Mouse (Mus musculus): Measurements from ENCODE around the gene Txk.

Gene Txk

DNA sequence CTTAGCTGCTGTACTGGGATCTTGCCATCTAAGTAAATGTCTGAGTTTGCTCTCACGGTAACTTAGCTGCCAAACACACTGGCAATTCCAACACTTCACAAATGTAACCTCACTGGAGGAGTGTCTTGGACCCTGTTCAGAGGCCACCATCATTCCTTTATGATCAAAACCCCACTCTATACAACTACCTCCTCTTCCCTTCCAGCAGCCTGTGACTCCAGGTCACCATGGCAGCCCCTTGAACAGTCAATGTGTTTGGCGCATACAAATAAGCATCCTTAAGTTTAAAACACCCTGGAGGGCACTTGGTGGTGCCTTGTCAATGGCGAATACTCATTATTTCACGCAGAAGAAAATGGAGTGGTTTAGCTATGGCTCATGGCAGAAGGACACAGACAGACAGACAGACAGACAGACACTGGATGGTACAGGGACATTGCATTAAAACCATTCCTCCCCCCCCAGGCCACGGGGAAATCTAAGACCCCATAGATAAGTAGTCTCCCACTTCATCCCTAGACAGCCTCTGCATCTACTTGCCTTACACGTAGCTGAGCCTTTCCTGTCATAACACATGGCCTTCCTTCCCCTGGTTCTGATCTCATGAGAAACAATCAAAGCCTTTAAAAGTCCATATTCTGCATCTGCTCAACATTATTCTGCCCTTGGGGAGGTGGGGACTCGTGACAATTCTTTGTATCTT, 1.4 kb downstream of the Txk start:
- DNase-seq (ENCODE audit: extremely low spot score, low read depth, low spot score) = no peak

DNA sequence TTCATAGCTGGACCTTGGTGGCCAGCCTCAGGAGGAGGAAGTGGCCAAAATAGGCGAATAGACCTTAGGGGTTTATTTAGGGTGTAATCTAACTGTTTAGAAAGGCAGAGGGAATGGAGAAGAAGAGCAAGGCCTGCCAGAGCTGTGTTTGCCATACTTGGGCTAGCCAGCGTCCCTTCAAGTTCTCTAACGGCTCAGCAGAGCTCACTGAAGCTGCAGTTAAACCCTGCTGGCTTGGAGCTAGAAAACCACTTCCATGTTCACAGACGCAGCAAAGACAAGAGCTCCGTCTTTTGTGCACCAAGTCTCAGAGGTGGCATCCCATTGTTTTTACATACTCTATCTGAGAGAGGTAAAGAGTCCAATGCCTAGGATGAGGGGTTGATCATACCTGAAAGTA, 2.4 kb downstream of the Txk start:
- no peak for DNase-seq (ENCODE audit: extremely low spot score, low read depth, low spot score)

DNA sequence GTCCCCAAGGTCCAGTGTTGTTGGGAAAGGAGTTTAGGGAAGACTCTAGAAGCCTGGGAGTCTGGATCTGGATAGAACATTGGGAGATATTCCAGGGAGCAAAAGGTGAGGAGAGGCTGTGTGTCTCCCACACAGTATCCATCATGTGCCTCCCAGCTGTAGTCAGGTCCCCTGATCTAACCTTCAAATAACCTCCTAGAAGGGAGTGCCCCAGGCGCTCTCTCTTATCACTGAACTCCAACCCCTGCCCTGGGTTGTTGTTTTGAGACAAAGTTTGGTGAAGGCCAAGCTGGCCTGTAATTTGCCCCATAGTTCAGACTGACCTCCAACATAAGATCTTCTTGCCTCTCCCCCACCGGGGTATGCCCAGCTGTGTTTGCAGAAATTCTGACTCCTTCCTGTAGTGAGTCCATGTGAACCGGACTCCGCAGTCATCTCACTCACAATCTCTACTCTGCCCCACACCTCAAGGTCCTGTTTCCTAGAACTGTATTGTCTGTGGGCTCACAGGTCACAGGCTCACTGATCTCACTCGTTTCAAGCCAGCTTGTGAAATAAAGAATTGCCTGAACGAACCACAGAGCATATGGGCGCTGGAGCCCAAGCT, 3.8 kb downstream of the Txk start:
- no peak for DNase-seq (ENCODE audit: extremely low spot score, low read depth, low spot score)

DNA sequence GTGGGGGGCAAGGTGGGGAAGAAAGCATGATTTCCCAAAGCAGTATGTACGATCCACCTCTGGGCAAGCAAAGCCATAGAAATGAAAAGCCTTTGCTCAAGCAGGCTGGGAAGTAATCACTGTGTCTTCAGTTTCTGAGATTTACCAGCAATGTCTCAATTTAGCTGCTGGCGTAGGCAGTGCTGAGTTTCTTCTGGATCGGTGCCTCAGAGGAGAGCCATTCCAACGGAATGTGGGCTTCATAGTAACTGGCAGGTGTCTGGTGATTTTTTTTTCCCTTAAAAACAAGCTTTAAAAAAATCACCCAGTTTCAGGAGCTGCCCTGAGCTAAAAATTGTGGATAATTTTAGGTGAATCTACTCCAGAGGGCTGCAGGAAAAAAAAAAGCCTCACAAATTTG, 5.2 kb downstream of the Txk start:
- no peak for DNase-seq (ENCODE audit: extremely low spot score, low read depth, low spot score)

DNA sequence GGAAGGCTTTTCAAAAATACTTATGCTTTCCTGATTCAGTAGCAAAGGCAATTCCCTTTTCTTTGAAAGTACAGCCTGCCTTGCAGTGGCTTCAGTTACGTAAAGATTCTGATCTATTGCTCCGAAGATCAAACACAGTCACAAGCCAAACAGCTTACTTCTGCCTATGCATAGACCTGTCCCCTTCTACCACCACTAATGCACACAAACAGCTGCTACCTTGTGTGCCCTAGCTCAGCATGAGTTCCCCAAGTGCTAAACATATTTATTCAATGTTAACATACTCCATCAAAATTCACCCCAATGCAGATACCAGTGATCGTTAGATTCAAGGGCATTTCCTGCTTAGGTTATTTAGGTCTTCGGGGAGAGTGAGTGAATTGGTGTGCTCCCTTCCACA, 6.1 kb downstream of the Txk start:
- no peak for DNase-seq (ENCODE audit: extremely low spot score, low read depth, low spot score)

DNA sequence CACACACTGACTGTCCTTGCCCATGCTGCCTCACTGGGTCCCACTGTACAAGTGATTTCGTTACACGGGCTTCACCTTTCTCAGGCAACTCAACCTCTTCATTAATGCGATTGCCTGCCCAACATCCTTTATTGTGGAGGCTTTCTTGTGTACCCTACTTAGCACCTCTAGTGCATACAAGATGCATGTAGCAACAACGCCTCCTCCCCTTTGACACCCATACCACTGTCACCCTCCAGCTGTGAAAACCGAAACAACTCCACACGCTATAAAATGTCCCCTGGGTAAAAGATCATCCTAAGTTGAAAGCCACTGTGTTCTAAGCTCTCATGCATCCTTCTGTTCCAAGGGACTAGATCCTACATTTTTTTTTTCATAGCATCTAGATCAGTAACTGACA, 9.5 kb downstream of the Txk start:
- no peak for DNase-seq (ENCODE audit: extremely low spot score, low read depth, low spot score)

DNA sequence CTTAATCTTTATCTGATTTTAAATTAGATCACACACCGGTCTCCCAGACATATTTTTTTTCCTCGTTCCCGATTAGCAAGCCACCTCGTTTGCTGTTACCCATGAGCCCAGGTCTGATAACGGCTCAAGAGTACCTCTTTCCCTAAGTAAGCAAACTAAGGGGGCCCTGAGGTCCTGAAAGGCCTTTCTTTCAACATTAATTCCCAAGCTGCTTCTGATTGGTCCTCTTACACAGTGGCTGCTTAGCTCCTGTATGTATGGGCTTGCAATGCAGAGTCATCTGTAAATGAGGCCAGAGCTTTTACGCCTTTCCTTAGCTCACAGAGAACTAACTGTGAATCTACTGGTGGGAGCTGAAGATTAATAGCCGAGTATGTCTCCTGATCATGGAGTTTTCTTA, 15.7 kb downstream of the Txk start:
- DNase-seq (ENCODE audit: extremely low spot score, low read depth, low spot score) = no peak

DNA sequence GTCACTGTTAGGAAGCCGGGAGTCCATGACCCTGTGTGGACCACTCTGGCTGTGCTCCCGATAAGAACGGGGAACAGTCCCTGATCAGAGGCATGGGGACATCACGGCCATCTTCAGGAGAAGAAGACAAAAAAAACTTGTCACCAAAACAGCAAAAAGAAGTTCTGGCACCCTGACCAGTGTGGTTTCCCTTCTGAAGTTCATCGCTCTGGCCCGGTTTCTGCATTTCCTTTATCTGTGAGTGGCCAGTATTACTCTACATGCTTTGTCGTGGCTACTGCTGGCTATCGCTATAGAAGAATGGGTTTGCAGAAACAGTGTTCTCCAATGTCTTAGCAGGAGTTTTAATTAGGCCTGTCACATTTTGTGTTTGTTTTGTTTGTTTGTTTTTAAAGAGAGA, 16.1 kb downstream of the Txk start:
- DNase-seq (ENCODE audit: extremely low spot score, low read depth, low spot score) = no peak

DNA sequence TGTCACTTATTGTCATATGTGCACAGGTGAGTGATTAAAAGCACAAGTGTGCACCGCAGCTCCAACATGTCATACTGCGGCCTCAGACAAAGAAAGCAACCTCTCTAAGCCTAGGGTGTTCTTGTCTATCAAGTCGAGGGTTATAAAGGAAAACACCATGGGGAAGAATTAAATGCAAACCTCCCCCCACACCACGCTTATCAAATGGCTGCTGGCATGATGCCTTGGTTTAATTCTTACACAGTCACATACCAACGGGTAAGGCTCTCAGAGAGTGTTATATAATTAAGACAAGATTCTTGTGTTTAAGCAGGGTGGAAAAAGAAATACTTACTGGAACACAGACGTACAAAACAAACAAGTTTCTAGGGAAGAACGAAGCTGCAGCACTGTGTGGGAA, 16.8 kb downstream of the Txk start:
- DNase-seq (ENCODE audit: extremely low spot score, low read depth, low spot score) = no peak

DNA sequence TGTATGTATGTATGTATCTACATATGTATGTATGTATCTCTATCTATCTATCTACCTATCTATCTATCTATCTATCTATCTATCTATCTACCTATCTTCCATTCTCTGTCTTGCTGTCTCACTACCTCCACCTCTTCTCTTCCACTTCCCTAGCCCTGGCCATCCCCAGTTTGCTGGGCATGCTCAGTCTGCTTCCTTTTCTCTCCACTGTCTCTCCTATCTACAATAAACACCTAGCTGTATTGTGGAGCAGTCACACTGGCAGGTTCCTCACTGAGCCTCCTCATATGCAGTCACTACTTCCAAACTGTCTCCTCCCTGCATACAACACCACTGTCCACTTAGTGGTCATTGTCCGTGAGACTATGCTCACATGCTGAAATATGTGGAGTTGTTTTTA, 19.7 kb downstream of the Txk start:
- no peak for DNase-seq (ENCODE audit: extremely low spot score, low read depth, low spot score)

DNA sequence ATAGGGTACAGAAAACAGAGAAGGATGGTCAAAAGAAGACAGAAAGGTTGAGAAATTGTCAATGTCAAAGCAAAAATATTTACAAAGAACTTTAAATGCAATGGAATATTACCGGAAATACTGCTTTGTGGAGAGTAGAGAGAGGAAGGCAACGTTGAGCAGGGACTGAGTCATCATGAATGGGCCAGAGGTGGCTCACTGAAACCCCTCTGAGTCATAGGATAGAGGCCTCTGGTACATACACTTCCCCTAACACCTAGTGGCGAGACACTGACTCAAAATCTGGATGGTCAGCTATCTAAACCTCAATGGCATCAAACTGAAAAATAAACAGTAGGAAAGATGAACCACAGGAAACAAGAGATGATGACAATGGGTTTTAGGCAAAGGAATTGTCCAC, 27.2 kb downstream of the Txk start:
- DNase-seq (ENCODE audit: extremely low spot score, low read depth, low spot score) = no peak

DNA sequence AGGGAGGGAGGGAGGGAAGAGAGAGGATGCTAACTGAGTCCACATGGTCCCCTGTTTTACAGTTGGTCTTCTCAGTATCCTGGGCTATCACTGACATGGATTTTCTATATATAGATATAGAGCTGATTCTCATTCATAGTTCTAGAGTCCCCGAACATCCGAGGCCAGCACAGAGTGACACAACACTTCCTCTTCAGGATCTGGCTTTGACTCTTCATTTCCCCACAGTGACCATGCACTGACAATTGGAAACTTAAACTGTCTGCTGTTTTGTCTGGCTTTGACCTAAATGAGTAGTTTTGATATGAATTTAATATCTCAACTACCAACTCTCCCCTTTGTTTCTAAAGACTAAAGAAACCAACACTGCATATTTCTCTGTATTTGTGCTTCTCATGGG, 29.1 kb downstream of the Txk start:
- no peak for DNase-seq (ENCODE audit: extremely low spot score, low read depth, low spot score)

DNA sequence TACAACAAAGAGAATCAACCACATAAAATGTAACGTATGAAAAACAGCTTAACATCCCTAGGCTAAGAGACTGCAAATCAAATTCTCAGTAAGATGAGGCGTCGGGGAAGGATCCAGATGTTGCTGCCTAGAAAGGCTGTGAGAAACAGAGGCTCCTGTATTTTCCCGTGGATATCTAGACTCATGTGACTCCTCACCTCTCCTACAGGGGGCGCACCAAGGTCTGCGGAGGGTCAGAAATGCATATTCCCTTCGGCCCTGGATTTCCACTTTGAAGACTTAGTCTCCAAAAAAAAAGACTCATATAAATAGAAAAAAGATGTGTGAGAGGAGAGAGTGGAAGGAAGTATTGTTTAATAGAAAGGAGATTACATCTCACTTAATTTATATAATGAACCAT, 32.0 kb downstream of the Txk start:
- DNase-seq (ENCODE audit: extremely low spot score, low read depth, low spot score) = no peak

DNA sequence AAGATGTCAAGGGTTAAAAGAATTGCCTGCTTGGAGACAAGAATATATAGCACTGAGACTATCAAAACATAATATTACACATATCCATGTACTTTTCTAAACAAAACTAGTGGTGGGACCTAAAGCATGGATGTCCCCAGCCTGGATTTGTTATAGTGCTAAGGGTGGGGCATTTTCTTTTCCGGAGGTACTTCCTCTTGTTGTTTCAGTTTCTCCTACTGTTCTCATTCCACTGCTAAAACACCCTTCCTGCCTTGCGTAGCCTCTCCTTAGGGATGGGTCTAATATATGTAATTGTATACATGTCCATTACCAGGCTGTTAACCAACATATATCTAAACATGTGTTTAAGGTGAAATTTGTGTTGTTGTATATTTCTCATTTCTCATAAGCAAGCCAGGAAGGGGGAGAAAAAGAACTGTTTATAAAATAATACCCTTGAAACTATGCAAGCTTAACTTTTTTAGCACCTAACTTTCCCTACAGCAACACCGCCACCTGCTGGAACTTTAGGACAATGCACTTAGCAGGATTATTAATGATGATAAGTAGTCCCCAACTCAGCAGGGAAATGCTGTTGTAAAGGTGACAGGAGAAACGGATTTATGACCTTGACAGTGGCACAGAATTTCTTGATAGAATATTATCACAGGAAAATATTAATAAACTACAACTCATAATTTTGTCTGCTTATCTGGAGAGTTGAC, 41.9 kb downstream of the Txk start:
- DNase-seq (ENCODE audit: extremely low spot score, low read depth, low spot score) = peak; percentile 52

DNA sequence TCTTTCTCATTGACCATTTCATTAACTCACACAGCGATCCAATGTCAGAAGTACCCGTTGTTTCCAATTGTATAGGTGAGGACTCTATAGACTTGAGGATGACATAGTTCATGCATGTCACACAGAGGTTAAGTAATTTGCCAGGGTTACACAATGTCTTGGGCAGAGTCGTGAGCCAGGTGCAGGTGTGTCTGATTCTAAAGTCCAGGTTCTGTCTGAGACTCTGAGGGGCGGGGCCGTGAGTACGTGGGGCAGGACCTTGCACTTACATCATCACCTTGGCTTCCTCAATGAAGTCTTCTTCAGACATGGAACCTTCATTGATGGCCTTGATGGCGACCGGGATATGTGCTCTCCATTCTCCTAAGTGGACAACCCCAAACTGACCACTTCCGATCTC, 42.6 kb downstream of the Txk start:
- no peak for DNase-seq (ENCODE audit: extremely low spot score, low read depth, low spot score)

DNA sequence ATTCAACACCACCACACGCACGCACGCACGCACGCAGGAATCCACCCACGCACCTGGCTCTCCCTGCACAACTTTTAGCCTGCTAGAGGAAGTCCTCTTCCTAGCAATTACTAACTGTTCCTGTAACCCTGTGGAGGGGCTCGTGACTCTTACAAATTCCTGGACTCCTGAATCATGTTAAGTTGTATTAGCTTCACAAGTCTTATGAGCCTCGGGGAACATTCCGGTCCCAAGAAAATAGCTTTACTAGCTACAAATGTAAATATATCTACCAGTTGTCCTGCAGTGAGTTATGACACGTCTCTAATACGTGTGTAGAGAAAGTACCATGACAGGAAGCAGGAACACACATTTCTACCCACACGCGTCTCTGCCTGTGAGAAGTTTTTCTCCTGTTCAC, 43.1 kb downstream of the Txk start:
- DNase-seq (ENCODE audit: extremely low spot score, low read depth, low spot score) = no peak

DNA sequence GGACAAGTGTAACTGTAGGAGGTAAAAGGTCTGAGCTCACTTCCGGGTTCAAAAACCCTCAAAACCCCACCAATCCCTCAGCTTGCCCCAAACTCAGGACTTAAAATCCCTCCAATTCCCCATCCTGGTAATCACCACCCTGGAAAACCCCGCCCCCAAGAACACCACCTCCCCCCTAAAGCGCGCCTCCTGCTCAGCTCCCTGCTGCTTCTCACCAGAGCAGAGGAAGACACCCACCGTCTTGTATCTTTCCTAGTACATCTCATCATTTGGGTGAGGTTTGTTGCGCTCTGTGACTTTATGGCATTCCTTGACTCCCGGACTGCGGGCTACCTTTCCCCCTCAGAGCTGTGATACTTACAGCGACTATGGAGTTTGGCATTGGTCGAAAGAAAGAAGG, 45.9 kb downstream of the Txk start:
- DNase-seq (ENCODE audit: extremely low spot score, low read depth, low spot score) = no peak

DNA sequence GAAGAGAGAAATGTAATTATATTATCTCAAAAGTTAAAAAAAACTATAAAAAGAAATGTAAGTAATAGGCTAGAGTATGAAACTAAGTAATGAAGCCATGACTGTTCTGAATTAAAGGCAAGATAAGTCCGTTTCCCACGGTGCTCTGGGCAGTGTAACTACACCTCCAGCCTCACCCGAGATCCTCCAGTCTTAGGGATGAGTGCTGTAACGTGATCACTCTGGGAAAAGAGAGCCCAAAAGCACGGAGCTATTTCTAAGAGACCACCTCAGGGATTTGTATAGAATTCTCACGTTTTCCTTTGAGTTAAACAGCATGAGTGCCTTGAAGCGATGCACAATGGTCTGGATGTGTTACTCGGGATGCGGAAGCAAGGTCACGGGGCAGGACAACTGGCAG, 46.5 kb downstream of the Txk start:
- DNase-seq (ENCODE audit: extremely low spot score, low read depth, low spot score) = no peak

DNA sequence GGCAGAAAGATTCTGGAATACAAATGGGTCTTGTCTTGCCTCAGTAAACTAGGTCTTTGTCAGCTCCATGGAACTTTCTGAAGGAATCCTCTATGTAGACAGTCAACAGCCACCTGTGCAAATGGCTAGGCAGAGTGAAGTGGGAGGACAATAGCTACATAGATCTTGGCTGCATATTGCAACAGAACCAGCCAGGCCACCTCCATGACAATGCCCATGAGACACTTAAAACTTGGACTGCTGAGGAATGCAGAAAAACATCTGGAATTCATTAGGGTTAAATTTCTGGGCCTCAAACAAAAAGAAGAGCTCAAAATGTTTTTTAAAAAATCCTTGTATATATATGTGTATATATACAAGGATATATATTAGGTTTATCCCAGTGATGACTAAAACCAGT, 50.4 kb downstream of the Txk start:
- DNase-seq (ENCODE audit: extremely low spot score, low read depth, low spot score) = peak; percentile 6

DNA sequence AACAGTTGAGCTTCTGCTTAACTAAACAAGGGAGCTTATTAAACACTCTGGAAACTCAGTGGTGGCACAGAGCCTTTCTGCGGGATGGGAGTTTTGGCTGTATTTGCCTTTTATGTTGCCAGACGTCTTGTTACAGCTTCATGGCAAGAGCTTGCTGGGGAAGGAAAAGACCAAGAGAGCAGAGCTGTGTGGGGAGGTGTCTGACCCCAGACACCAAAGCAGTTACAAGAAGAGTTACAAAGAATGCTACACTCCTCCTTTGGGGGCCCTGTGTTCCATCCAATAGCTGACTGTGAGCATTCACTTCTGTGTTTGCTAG, 53.1 kb downstream of the Txk start:
- DNase-seq (ENCODE audit: extremely low spot score, low read depth, low spot score) = no peak

DNA sequence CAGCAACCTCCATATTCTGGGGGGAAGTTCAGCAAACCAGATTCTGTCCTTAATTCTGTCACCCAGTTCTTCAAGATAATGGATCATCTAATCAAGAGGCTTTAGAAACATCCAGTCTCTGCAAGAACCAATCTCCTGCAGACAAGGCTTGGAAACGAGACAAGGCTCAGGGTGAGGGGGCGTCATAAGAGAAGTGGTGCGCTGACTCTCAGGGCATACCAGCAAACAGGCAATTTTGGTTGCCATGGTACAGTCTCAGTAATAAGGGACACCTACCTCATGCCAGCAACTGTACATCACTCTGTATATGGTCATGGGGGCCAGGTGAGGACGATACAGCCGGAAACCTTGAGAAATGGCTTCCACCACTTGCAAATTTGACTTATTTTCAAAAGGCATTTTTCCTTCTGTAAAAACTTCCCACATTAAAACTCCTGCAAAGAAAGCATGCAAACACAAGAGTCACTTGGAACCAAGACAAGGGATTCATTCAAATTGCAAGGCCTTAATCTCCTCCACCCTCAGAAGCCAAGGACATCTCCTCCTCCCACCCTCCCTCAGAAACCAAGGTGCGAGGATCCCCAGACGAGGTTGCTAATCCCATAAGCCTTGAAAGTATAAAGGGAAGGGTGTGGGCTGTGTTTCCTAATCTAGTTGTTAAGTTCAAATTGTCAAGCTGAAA, 53.6 kb downstream of the Txk start:
- no peak for DNase-seq (ENCODE audit: extremely low spot score, low read depth, low spot score)

DNA sequence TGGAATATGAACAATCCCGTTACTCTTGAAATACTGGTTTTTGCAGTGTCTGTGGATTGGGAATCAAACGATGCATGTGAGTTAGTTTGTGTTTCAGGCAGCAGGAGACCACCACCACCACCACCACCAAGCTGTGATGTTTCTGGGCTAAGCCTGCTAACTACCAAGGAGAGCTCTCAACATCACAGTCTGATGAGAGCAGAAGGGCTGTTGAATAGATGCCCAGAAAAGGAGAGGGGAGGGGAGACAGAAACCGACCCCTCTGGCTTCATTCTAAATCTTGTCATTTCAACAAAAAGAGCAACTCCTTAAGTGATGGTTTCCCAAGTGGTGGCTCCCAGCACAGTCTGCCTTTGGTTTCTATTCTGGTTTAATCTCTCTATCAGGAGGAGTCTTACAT, 54.2 kb downstream of the Txk start:
- DNase-seq (ENCODE audit: extremely low spot score, low read depth, low spot score) = no peak

Data from hindlimb bud, embryonic 11.5 days (tissue).